Mouse (Mus musculus): ENCODE results near the gene Fasn.

DNA sequence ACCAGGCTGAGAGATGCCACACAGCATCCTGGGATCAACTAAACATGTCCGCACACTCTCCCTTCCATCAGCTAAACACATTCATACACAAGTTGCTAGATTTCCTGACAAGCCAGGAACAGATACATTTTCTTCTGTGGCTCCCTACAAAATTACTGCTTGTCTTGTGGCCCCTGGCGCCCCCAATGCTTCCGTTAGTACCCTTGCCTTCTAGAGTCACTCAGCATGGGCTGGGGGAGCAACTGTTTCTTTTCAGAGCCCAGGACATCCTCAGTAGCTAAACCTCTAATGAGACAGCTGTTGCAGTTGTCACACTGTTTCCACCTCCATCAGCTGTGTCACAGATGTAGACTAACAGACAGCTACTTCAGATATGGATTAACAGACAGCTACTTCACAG lies 51.6 kb downstream of the Fasn start:
- TF ChIP-seq CTCF (IDR thresholded peaks at IDR 0.05; ENCODE audit: borderline replicate concordance, insufficient read depth, low read length): no peak
- TF ChIP-seq POLR2A (IDR thresholded peaks at IDR 0.05; ENCODE audit: low read depth, low read length): no peak

Data from embryonic fibroblast, embryonic 13.5 days (primary cell).